Mouse (Mus musculus) stomach, postnatal 0 days (tissue): ENCODE data around the gene Gramd1b.

Source experiments
- CTCF ChIP-seq: IDR thresholded peaks from 2 replicates; pipeline ENCODE4 v1.5.1; 2016; ENCODE audit warnings: antibody characterized with exemption, low read depth, mild to moderate bottlenecking, moderate library complexity
- EP300 ChIP-seq: optimal IDR thresholded peaks from 2 replicates; pipeline ENCODE3; 2016; ENCODE audit warnings: antibody characterized with exemption

DNA sequence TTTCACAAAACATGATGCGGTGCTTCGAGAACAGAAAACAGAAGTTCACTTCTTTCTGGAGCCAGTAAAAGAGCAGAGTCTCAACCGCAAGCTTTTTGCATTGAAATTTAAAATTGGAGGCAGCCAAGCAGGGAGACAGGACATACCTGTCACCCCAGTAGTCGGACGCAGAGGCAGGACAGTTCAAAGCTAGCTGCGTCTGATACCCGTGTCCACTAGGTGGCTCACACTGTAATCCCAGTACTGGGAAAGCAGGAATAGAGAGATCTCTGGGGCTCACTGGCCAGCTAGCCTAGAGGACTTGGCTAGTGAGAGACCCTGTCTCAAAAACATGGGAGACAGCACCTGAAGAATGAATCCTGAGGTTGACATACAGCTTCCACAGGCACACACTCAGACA is 115.0 kb downstream of the Gramd1b start:
- TF ChIP-seq EP300, result no peak
- peak; percentile 58 for TF ChIP-seq CTCF
